20 mouse cellular contexts compared by ENCODE assay signal in genomic region chr17:22795213-22795612, GRCm38 (mm10).
DNase-seq lines count a peak whose midpoint lies in the region; ATAC-seq and TF ChIP-seq lines count a peak whose summit lies in the region.
"Had no signal": no experiment of that assay in that cellular context is flagged by ENCODE, and none has a peak within 500 bp of the region (broad histone marks: within the 10 kb centered on the region; RNA-seq: fewer than 3 reads in every experiment).

No protein-coding gene starts in this region.

- no peaks in the 10 kb centered on the region for H3K36me3 ChIP-seq in hindbrain, postnatal 0 days (ENCODE audit: insufficient read depth, low read length)
- peaks cover 22% of the 10 kb centered on the region for H3K36me3 ChIP-seq in hindbrain, embryonic 12.5 days
- H3K36me3 ChIP-seq in midbrain, postnatal 0 days (ENCODE audit: insufficient read depth, low read length) = peaks cover 7% of the 10 kb centered on the region; the same call in 1 of the 2 replicates
- peaks cover 23% of the 10 kb centered on the region for H3K36me3 ChIP-seq in midbrain, embryonic 15.5 days (replicated peaks)
- H3K36me3 ChIP-seq: G1E had no signal

- peak; percentile 6 for DNase-seq in hindbrain, postnatal 0 days (ENCODE audit: low spot score)
- peak; percentile 11 for DNase-seq in midbrain, postnatal 0 days (ENCODE audit: low spot score)
- peak; percentile 26 for DNase-seq in brain, embryonic 14.5 days (ENCODE audit: low read depth)
- DNase-seq in adrenal gland, postnatal 10 days = no peak
- DNase-seq in cerebellum, adult 8-10 months = no peak
- DNase-seq: B cell, adult 2 months; cerebellum, adult 11 months; gastrocnemius, postnatal 36 days; heart, postnatal 10 days; retina, postnatal 1 day; thymus, adult 18-20 months had no signal

- ATAC-seq in hindbrain, postnatal 0 days = no peak
- no peak for ATAC-seq in hindbrain, embryonic 12.5 days (ENCODE audit: low FRiP score)
- no peak for ATAC-seq in midbrain, postnatal 0 days (ENCODE audit: low FRiP score)
- no peak for ATAC-seq in midbrain, embryonic 15.5 days (replicated peaks)
- ATAC-seq: intestine, postnatal 0 days; midbrain, embryonic 13.5 days had no signal

- no peak for TF ChIP-seq CTCF in hindbrain, postnatal 0 days (IDR thresholded peaks at IDR 0.05; ENCODE audit: low read depth)
- no peak for TF ChIP-seq CTCF in midbrain, postnatal 0 days (IDR thresholded peaks at IDR 0.05)
- TF ChIP-seq CTCF in brain, embryonic 14.5 days (IDR thresholded peaks at IDR 0.05; ENCODE audit: borderline replicate concordance, extremely low read depth, insufficient read depth, insufficient read length) = no peak

- no peaks in the 10 kb centered on the region for H3K4me1 ChIP-seq in hindbrain, postnatal 0 days (ENCODE audit: insufficient read depth, low read length)
- no peaks in the 10 kb centered on the region for H3K4me1 ChIP-seq in hindbrain, embryonic 12.5 days
- no peaks in the 10 kb centered on the region for H3K4me1 ChIP-seq in midbrain, postnatal 0 days (ENCODE audit: insufficient read depth, low read length)
- H3K4me1 ChIP-seq in midbrain, embryonic 15.5 days = no peaks in the 10 kb centered on the region
- H3K4me1 ChIP-seq: heart, embryonic 10.5 days; hindbrain, embryonic 13.5 days; limb, embryonic 13.5 days; midbrain, embryonic 13.5 days had no signal

- H3K9me3 ChIP-seq in hindbrain, postnatal 0 days (ENCODE audit: low read length) = peaks cover 11% of the 10 kb centered on the region; the same call in 1 of the 2 replicates
- H3K9me3 ChIP-seq in hindbrain, embryonic 12.5 days (replicated peaks) = peaks cover 46% of the 10 kb centered on the region
- peaks cover 20% of the 10 kb centered on the region for H3K9me3 ChIP-seq in midbrain, postnatal 0 days (ENCODE audit: low read length)
- H3K9me3 ChIP-seq in midbrain, embryonic 15.5 days = peaks cover 34% of the 10 kb centered on the region
- H3K9me3 ChIP-seq: G1E; heart, embryonic 10.5 days had no signal

- H3K9ac ChIP-seq in hindbrain, postnatal 0 days (replicated peaks; ENCODE audit: low read length) = no peak overlapping the region
- no peak overlapping the region for H3K9ac ChIP-seq in hindbrain, embryonic 12.5 days
- H3K9ac ChIP-seq in midbrain, postnatal 0 days (replicated peaks; ENCODE audit: low read length, poor library complexity, severe bottlenecking) = no peak overlapping the region
- no peak overlapping the region for H3K9ac ChIP-seq in midbrain, embryonic 15.5 days
- H3K9ac ChIP-seq: hindbrain, embryonic 13.5 days; limb, embryonic 13.5 days; liver, embryonic 14.5 days; midbrain, embryonic 13.5 days had no signal

- no peak overlapping the region for H3K4me3 ChIP-seq in hindbrain, postnatal 0 days (ENCODE audit: low read length)
- H3K4me3 ChIP-seq in hindbrain, embryonic 12.5 days = no peak overlapping the region
- H3K4me3 ChIP-seq in midbrain, postnatal 0 days (ENCODE audit: low read depth, low read length) = no peak overlapping the region
- H3K4me3 ChIP-seq in midbrain, embryonic 15.5 days = no peak overlapping the region
- H3K4me3 ChIP-seq: heart, embryonic 10.5 days; hindbrain, embryonic 13.5 days; limb, embryonic 13.5 days; midbrain, embryonic 13.5 days had no signal

- H3K4me2 ChIP-seq in hindbrain, postnatal 0 days (ENCODE audit: low read depth, low read length) = no peak overlapping the region
- no peak overlapping the region for H3K4me2 ChIP-seq in hindbrain, embryonic 12.5 days (replicated peaks)
- H3K4me2 ChIP-seq in midbrain, postnatal 0 days (ENCODE audit: low read depth, low read length, poor library complexity, severe bottlenecking) = no peak overlapping the region
- no peak overlapping the region for H3K4me2 ChIP-seq in midbrain, embryonic 15.5 days
- H3K4me2 ChIP-seq: hindbrain, embryonic 13.5 days; limb, embryonic 13.5 days; midbrain, embryonic 13.5 days had no signal

- no peak for TF ChIP-seq POLR2A in brain, embryonic 14.5 days (IDR thresholded peaks at IDR 0.05; ENCODE audit: borderline replicate concordance, extremely low read depth, insufficient read depth, insufficient read length, poor library complexity, severe bottlenecking)

- no peak overlapping the region for H3K27ac ChIP-seq in hindbrain, postnatal 0 days
- H3K27ac ChIP-seq in hindbrain, embryonic 12.5 days = no peak overlapping the region
- no peak overlapping the region for H3K27ac ChIP-seq in midbrain, postnatal 0 days (ENCODE audit: low read depth, low read length)
- no peak overlapping the region for H3K27ac ChIP-seq in midbrain, embryonic 15.5 days
- H3K27ac ChIP-seq: heart, embryonic 10.5 days; hindbrain, embryonic 13.5 days; limb, embryonic 13.5 days; liver, embryonic 14.5 days; midbrain, embryonic 13.5 days had no signal

- WGBS in hindbrain, postnatal 0 days = 65% methylated on average over 5 of the region's 5 CpGs
- WGBS in hindbrain, embryonic 12.5 days = 82% methylated on average over 5 of the region's 5 CpGs
- WGBS in midbrain, postnatal 0 days = 70% methylated on average over 5 of the region's 5 CpGs
- WGBS in midbrain, embryonic 15.5 days = 68% methylated on average over 5 of the region's 5 CpGs

- no peaks in the 10 kb centered on the region for H3K27me3 ChIP-seq in hindbrain, postnatal 0 days (ENCODE audit: insufficient read depth, low read length)
- H3K27me3 ChIP-seq in hindbrain, embryonic 12.5 days = no peaks in the 10 kb centered on the region
- no peaks in the 10 kb centered on the region for H3K27me3 ChIP-seq in midbrain, postnatal 0 days (ENCODE audit: insufficient read depth, low read length)
- H3K27me3 ChIP-seq in midbrain, embryonic 15.5 days (replicated peaks) = no peaks in the 10 kb centered on the region
- H3K27me3 ChIP-seq: hindbrain, embryonic 13.5 days; limb, embryonic 13.5 days; midbrain, embryonic 13.5 days had no signal

Comparison
In these comparisons a context has a peak if more than half of its experiments do, and no peak if none do; other contexts are left out.
1. DNase-seq: peak in hindbrain, postnatal 0 days (single experiment), midbrain, postnatal 0 days (single experiment) and brain, embryonic 14.5 days (single experiment); none in adrenal gland, postnatal 10 days (single experiment) and cerebellum, adult 8-10 months (single experiment).